Mouse (Mus musculus) lung, embryonic 14.5 days (tissue): ENCODE measurements at regions not wholly inside any gene's neighbourhood (a gene's known extent, or its start where the extent isn't known, plus 50 kb on each side); places are given as distances from the start of the nearest gene placed in this dataset.

Source experiments
- ATAC-seq: fragments of 200-750 bp; cut with Nextera tagmentation; 2 replicates; pipeline ENCODE4 v1.8.0; 2017; ENCODE audit warnings: mild to moderate bottlenecking, moderate TSS enrichment, moderate library complexity; ENCODE audit not compliant: insufficient read depth
- DNase-seq: peaks from one replicate; pipeline ENCODE4 v3.0.0-alpha.2; 2015
- H3K27ac ChIP-seq: fragments of 300-500 bp; sonication (generic); 2 replicates; pipeline ENCODE4 v1.5.1; 2014; ENCODE audit warnings: low read depth, mild to moderate bottlenecking, moderate library complexity
- H3K27me3 ChIP-seq: fragments of 300-500 bp; sonication (generic); 2 replicates; pipeline ENCODE4 v1.6.1; 2014; ENCODE audit warnings: low read length, control low read depth; ENCODE audit not compliant: insufficient read depth
- H3K36me3 ChIP-seq: fragments of 300-500 bp; sonication (generic); 2 replicates; pipeline ENCODE4 v1.6.1; 2014; ENCODE audit warnings: control low read depth; ENCODE audit not compliant: insufficient read depth
- H3K4me1 ChIP-seq: fragments of 300-500 bp; sonication (generic); 2 replicates; pipeline ENCODE4 v1.6.1; 2014; ENCODE audit warnings: antibody characterized with exemption, control low read depth; ENCODE audit not compliant: insufficient read depth
- H3K4me2 ChIP-seq: fragments of 300-500 bp; sonication (generic); 2 replicates; pipeline ENCODE4 v1.6.1; 2014; ENCODE audit warnings: mild to moderate bottlenecking
- H3K4me3 ChIP-seq: fragments of 300-500 bp; sonication (generic); 2 replicates; pipeline ENCODE4 v1.5.1; 2014; ENCODE audit warnings: low read depth, low read length
- H3K9ac ChIP-seq: fragments of 300-500 bp; sonication (generic); 2 replicates; pipeline ENCODE4 v1.6.1; 2014
- H3K9me3 ChIP-seq: fragments of 300-500 bp; sonication (generic); 2 replicates; pipeline ENCODE4 v1.6.1; 2016; ENCODE audit warnings: low read depth, low read length, control low read depth
- CTCF ChIP-seq: IDR thresholded peaks from 2 replicates; pipeline ENCODE4 v1.5.1; 2016; ENCODE audit warnings: antibody characterized with exemption, low read depth
- WGBS: fragments of 180-500 bp; shearing (Covaris S2); extraction: QIAGEN DNeasy Blood & Tissue Kit; methylation state at CpG from one replicate; pipeline ENCODE4 v1.1.7; 2014; 5-methylcytosine and 5-hydroxymethylcytosine counted together

- Histone ChIP-seq H3K27ac (no peak overlapping the region), H3K27me3 (no peaks in the 10 kb centered on the region), H3K4me1 (no peaks in the 10 kb centered on the region), H3K4me2 (no peak overlapping the region), H3K9me3 (no peaks in the 10 kb centered on the region), H3K4me3 (no peak overlapping the region), H3K9ac (no peak overlapping the region), H3K36me3 (no peaks in the 10 kb centered on the region)
- TF ChIP-seq CTCF = no peak
- DNase-seq (no peak), ATAC-seq (no peak)
- WGBS = 79% methylated on average over 5 of the region's 5 CpGs
Observed at GRCm38 (mm10) chr16:42591530-42591929, 251.1 kb upstream of the Gap43 start.

GRCm38 (mm10) chr16:42586196-42586595 is 245.7 kb upstream of the Gap43 start:
- Histone ChIP-seq H3K4me3 (no peak overlapping the region), H3K27ac (no peak overlapping the region), H3K9me3 (no peaks in the 10 kb centered on the region), H3K9ac (no peak overlapping the region), H3K4me1 (no peaks in the 10 kb centered on the region), H3K4me2 (no peak overlapping the region), H3K36me3 (no peaks in the 10 kb centered on the region), H3K27me3 (no peaks in the 10 kb centered on the region)
- no peak for TF ChIP-seq CTCF
- ATAC-seq (no peak), DNase-seq (no peak)

GRCm38 (mm10) chr16:42575517-42575946 is 235.1 kb upstream of the Gap43 start:
- H3K9me3 ChIP-seq = no peaks in the 10 kb centered on the region
- ATAC-seq (no peak), DNase-seq (no peak)
- H3K27ac ChIP-seq = no peak overlapping the region
- H3K36me3 ChIP-seq = no peaks in the 10 kb centered on the region
- no peak overlapping the region for H3K4me2 ChIP-seq
- no peak overlapping the region for H3K4me3 ChIP-seq
- TF ChIP-seq CTCF = no peak
- WGBS = 7% methylated on average over 7 of the region's 7 CpGs
- no peaks in the 10 kb centered on the region for H3K4me1 ChIP-seq
- H3K27me3 ChIP-seq = no peaks in the 10 kb centered on the region
- no peak overlapping the region for H3K9ac ChIP-seq

- ATAC-seq = no peak
- H3K27ac ChIP-seq = no peak overlapping the region
- H3K9ac ChIP-seq = no peak overlapping the region
- no peaks in the 10 kb centered on the region for H3K36me3 ChIP-seq
- DNase-seq = no peak
- 18% methylated on average over 1 of the region's 1 CpGs for WGBS
- H3K9me3 ChIP-seq = no peaks in the 10 kb centered on the region
- H3K4me1 ChIP-seq = no peaks in the 10 kb centered on the region
- H3K27me3 ChIP-seq = no peaks in the 10 kb centered on the region
- H3K4me3 ChIP-seq = no peak overlapping the region
- H3K4me2 ChIP-seq = no peak overlapping the region
- TF ChIP-seq CTCF = no peak
Observed at GRCm38 (mm10) chr16:42574978-42575377, 234.5 kb upstream of the Gap43 start.

- Histone ChIP-seq H3K36me3 (no peaks in the 10 kb centered on the region), H3K4me1 (no peaks in the 10 kb centered on the region), H3K9me3 (no peaks in the 10 kb centered on the region), H3K4me3 (no peak overlapping the region), H3K9ac (no peak overlapping the region), H3K4me2 (no peak overlapping the region), H3K27ac (no peak overlapping the region), H3K27me3 (no peaks in the 10 kb centered on the region)
- DNase-seq (no peak), ATAC-seq (no peak)
- 62% methylated on average over 6 of the region's 6 CpGs for WGBS
- no peak for TF ChIP-seq CTCF
Observed at GRCm38 (mm10) chr16:42570246-42570996, 230.0 kb upstream of the Gap43 start.

GRCm38 (mm10) chr16:42569335-42569734 is 228.9 kb upstream of the Gap43 start:
- no peak for TF ChIP-seq CTCF
- Histone ChIP-seq H3K9me3 (no peaks in the 10 kb centered on the region), H3K36me3 (no peaks in the 10 kb centered on the region), H3K4me3 (no peak overlapping the region), H3K4me1 (no peaks in the 10 kb centered on the region), H3K27me3 (no peaks in the 10 kb centered on the region), H3K4me2 (no peak overlapping the region), H3K9ac (no peak overlapping the region), H3K27ac (no peak overlapping the region)
- no peak for DNase-seq
- WGBS = 70% methylated on average over 2 of the region's 2 CpGs
- ATAC-seq = no peak

GRCm38 (mm10) chr16:42549591-42549990 is 209.1 kb upstream of the Gap43 start:
- Histone ChIP-seq H3K27me3 (no peaks in the 10 kb centered on the region), H3K36me3 (no peaks in the 10 kb centered on the region), H3K4me1 (no peaks in the 10 kb centered on the region), H3K9me3 (no peaks in the 10 kb centered on the region), H3K4me2 (no peak overlapping the region), H3K27ac (no peak overlapping the region), H3K4me3 (no peak overlapping the region), H3K9ac (no peak overlapping the region)
- DNase-seq (peak; percentile 23), ATAC-seq (no peak; the same call in 1 of the 2 replicates)
- no peak for TF ChIP-seq CTCF
- 40% methylated on average over 1 of the region's 1 CpGs for WGBS
